In genomic region chr1:72457652-72458051, GRCm38 (mm10) we compare ENCODE assay signal across 25 mouse cellular contexts.
DNase-seq lines count a peak whose midpoint lies in the region; ATAC-seq and TF ChIP-seq lines count a peak whose summit lies in the region.
"Had no signal": no experiment of that assay in that cellular context is flagged by ENCODE, and none has a peak within 500 bp of the region (broad histone marks: within the 10 kb centered on the region; RNA-seq: fewer than 3 reads in every experiment).

No protein-coding gene starts in this region.

- intact Hi-C loops in left cerebral cortex, adult 2 months (cut with DNase I): loop anchor here (5.0 kb wide), 2 partner anchors 80 to 120 kb away; partner anchors contain the start of gene March4
- intact Hi-C loops in left cerebral cortex, postnatal 4 days (cut with DNase I): no loop called here

- no peak for ATAC-seq in hindbrain, embryonic 13.5 days (ENCODE audit: low FRiP score)
- ATAC-seq in hindbrain, embryonic 12.5 days (ENCODE audit: low FRiP score): no peak
- ATAC-seq in neural tube, embryonic 13.5 days (ENCODE audit: low read depth): no peak
- ATAC-seq in inflammation-experienced regulatory T-cells, adult 6 months: no peak
- ATAC-seq: forebrain, embryonic 16.5 days; intestine, postnatal 0 days; Patski had no signal

- peak overlapping the region; percentile 19; the same call in 1 of the 2 replicates for H3K27ac ChIP-seq in hindbrain, embryonic 13.5 days
- H3K27ac ChIP-seq in hindbrain, embryonic 12.5 days: no peak overlapping the region
- H3K27ac ChIP-seq in left cerebral cortex, adult 2 months: peak overlapping the region; percentile 61; the same call in 1 of the 2 replicates
- H3K27ac ChIP-seq in neural tube, embryonic 13.5 days (replicated peaks): peak overlapping the region; percentile 28; the same call in 1 of the 2 replicates
- H3K27ac ChIP-seq: embryonic facial prominence, embryonic 13.5 days; liver, embryonic 14.5 days; macrophage; stomach, postnatal 0 days had no signal

- H3K36me3 ChIP-seq in hindbrain, embryonic 13.5 days: no peaks in the 10 kb centered on the region
- H3K36me3 ChIP-seq in hindbrain, embryonic 12.5 days: no peaks in the 10 kb centered on the region
- no peaks in the 10 kb centered on the region for H3K36me3 ChIP-seq in neural tube, embryonic 13.5 days
- H3K36me3 ChIP-seq: embryonic facial prominence, embryonic 13.5 days had no signal

- no peak; the same call in none of the 2 replicates for TF ChIP-seq CTCF in left cerebral cortex, adult 2 months (IDR thresholded peaks at IDR 0.05)

- no peak for DNase-seq in left cerebral cortex, adult 2 months (ENCODE audit: extremely low spot score in 1 of 2, low spot score in 2 of 2)
- DNase-seq in left cerebral cortex, postnatal 4 days: no peak
- DNase-seq in neural tube, embryonic 10.5 days (ENCODE audit: extremely low spot score, low spot score): no peak
- DNase-seq: adrenal gland, postnatal 10 days; cerebellum, adult 11 months; cerebellum, adult 9-11 months; gastrocnemius, postnatal 14 days; heart, postnatal 14 days; kidney, postnatal 14 days; liver; lung, adult 2 months; lung, postnatal 10 days; thymus, adult 2 months; thymus, postnatal 36 days had no signal

- no peaks in the 10 kb centered on the region for H3K9me3 ChIP-seq in hindbrain, embryonic 13.5 days
- H3K9me3 ChIP-seq in hindbrain, embryonic 12.5 days (replicated peaks): no peaks in the 10 kb centered on the region
- H3K9me3 ChIP-seq in neural tube, embryonic 13.5 days: no peaks in the 10 kb centered on the region
- H3K9me3 ChIP-seq: embryonic facial prominence, embryonic 13.5 days had no signal

- no peak overlapping the region for H3K4me3 ChIP-seq in hindbrain, embryonic 13.5 days
- H3K4me3 ChIP-seq in hindbrain, embryonic 12.5 days: no peak overlapping the region
- H3K4me3 ChIP-seq in left cerebral cortex, adult 2 months: no peak overlapping the region
- no peak overlapping the region for H3K4me3 ChIP-seq in neural tube, embryonic 13.5 days
- H3K4me3 ChIP-seq: embryonic facial prominence, embryonic 13.5 days had no signal

- peaks cover 34% of the 10 kb centered on the region for H3K4me1 ChIP-seq in hindbrain, embryonic 13.5 days (replicated peaks)
- 0 out of 2 replicates have a peak, but pooled peaks cover 7% of the 10 kb centered on the region for H3K4me1 ChIP-seq in hindbrain, embryonic 12.5 days
- H3K4me1 ChIP-seq in neural tube, embryonic 13.5 days (replicated peaks): peaks cover 40% of the 10 kb centered on the region

- WGBS in hindbrain, embryonic 13.5 days: 86% methylated on average over 4 of the region's 4 CpGs
- WGBS in hindbrain, embryonic 12.5 days: 90% methylated on average over 4 of the region's 4 CpGs
- WGBS in neural tube, embryonic 13.5 days: 73% methylated on average over 4 of the region's 4 CpGs

- H3K9ac ChIP-seq in hindbrain, embryonic 13.5 days: no peak overlapping the region
- H3K9ac ChIP-seq in hindbrain, embryonic 12.5 days: no peak overlapping the region
- H3K9ac ChIP-seq in neural tube, embryonic 13.5 days: no peak overlapping the region
- H3K9ac ChIP-seq: embryonic facial prominence, embryonic 13.5 days; liver, embryonic 14.5 days had no signal

- H3K27me3 ChIP-seq in hindbrain, embryonic 13.5 days: no peaks in the 10 kb centered on the region
- H3K27me3 ChIP-seq in hindbrain, embryonic 12.5 days: no peaks in the 10 kb centered on the region
- H3K27me3 ChIP-seq in neural tube, embryonic 13.5 days: no peaks in the 10 kb centered on the region
- H3K27me3 ChIP-seq: embryonic facial prominence, embryonic 13.5 days; Patski had no signal

- H3K4me2 ChIP-seq in hindbrain, embryonic 13.5 days: no peak overlapping the region
- H3K4me2 ChIP-seq in hindbrain, embryonic 12.5 days (replicated peaks): no peak overlapping the region
- H3K4me2 ChIP-seq in neural tube, embryonic 13.5 days: no peak overlapping the region
- H3K4me2 ChIP-seq: embryonic facial prominence, embryonic 13.5 days had no signal
